Mouse (Mus musculus): ENCODE data around the gene Diexf. TPM values are rescaled to one million over a fixed set of nuclear protein-coding genes. Genes with fewer than 3 reads are reported as not detected.

Diexf gene
- polyA plus RNA-seq, 1 experiment from 2014 or later = 10.8 TPM

DNA sequence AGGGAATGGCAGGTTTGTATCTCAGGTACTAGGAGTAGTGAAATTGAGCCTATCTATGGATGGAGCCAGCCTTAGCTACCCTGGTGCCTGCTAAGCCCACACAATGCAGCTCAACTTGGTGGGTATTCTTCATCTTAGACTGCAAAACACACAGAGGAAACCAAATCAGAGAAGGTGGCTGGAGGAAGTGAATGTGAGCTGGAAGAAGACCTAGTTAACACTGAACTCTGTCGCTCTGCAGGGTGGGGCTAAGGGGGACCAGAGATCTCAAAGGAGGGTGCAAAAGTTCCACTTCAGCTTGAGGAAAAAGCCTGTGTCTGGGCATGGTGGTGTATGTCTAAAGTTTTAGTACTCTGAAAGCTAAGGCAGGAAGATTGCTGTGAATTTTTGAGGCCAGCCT lies 29.5 kb upstream of the Diexf start:
- Histone ChIP-seq H3K4me2 (ENCODE audit: low read depth) (no peak overlapping the region), H3K27me3 (ENCODE audit: control insufficient read depth, insufficient read depth, low read length) (no peaks in the 10 kb centered on the region; the same call in 1 of the 2 replicates), H3K36me3 (ENCODE audit: control insufficient read depth, insufficient read depth, low read length) (no peaks in the 10 kb centered on the region), H3K9me3 (ENCODE audit: control insufficient read depth, low read length) (no peaks in the 10 kb centered on the region), H3K4me1 (ENCODE audit: control insufficient read depth, insufficient read depth, low read length) (no peaks in the 10 kb centered on the region; the same call in 1 of the 2 replicates), H3K4me3 (ENCODE audit: low read depth, low read length) (no peak overlapping the region), H3K9ac (ENCODE audit: low read length) (no peak overlapping the region), H3K27ac (ENCODE audit: low read depth, low read length) (no peak overlapping the region)
- no peak for DNase-seq (ENCODE audit: low spot score)
- 30% methylated on average over 1 of the region's 1 CpGs for WGBS
- ATAC-seq (ENCODE audit: insufficient read depth, low FRiP score, low TSS enrichment) = no peak

DNA sequence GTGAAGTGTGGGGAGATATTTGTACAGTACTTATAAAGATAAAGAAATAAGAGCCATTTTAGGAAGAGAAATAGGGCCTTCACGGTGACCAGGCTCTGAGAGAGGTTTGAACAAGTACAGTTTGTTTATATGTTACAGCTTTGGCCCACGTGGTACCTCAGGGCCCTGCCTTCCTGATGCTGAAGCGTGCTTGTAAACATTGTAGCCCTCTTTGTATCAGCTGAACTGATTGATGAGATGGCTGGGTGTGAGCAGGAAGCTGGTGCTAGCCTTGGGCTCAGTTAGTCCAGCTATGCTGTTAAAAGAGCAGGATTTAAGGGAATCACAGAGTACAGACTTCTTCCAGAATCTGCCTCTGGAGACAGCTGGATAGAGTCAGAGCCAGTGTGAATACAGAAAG lies 29.1 kb upstream of the Diexf start:
- ATAC-seq (ENCODE audit: insufficient read depth, low FRiP score, low TSS enrichment) (no peak), DNase-seq (ENCODE audit: low spot score) (no peak)
- Histone ChIP-seq H3K27ac (ENCODE audit: low read depth, low read length) (no peak overlapping the region), H3K9me3 (ENCODE audit: control insufficient read depth, low read length) (no peaks in the 10 kb centered on the region), H3K27me3 (ENCODE audit: control insufficient read depth, insufficient read depth, low read length) (peaks cover 4% of the 10 kb centered on the region), H3K4me2 (ENCODE audit: low read depth) (no peak overlapping the region), H3K36me3 (ENCODE audit: control insufficient read depth, insufficient read depth, low read length) (no peaks in the 10 kb centered on the region), H3K4me1 (ENCODE audit: control insufficient read depth, insufficient read depth, low read length) (no peaks in the 10 kb centered on the region; the same call in 1 of the 2 replicates), H3K9ac (ENCODE audit: low read length) (no peak overlapping the region), H3K4me3 (ENCODE audit: low read depth, low read length) (no peak overlapping the region)
- WGBS = 54% methylated on average over 3 of the region's 3 CpGs

DNA sequence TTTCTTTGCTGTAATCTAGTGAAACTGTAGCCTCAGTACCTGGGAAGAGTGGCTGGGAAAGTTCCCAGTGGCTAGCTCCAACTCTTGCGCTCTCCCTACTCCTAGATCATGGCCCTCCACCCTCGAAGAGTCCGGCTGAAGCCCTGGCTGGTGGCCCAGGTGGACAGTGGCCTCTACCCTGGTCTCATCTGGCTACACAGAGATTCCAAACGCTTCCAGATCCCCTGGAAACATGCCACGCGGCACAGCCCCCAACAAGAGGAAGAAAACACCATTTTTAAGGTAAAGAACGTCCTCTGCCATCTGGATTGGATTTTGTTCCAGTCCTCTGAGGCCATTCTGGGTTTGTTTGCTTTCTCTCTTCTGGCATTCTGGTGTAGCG lies 27.0 kb upstream of the Diexf start:
- no peak for DNase-seq (ENCODE audit: low spot score)
- 82% methylated on average over 8 of the region's 8 CpGs for WGBS

DNA sequence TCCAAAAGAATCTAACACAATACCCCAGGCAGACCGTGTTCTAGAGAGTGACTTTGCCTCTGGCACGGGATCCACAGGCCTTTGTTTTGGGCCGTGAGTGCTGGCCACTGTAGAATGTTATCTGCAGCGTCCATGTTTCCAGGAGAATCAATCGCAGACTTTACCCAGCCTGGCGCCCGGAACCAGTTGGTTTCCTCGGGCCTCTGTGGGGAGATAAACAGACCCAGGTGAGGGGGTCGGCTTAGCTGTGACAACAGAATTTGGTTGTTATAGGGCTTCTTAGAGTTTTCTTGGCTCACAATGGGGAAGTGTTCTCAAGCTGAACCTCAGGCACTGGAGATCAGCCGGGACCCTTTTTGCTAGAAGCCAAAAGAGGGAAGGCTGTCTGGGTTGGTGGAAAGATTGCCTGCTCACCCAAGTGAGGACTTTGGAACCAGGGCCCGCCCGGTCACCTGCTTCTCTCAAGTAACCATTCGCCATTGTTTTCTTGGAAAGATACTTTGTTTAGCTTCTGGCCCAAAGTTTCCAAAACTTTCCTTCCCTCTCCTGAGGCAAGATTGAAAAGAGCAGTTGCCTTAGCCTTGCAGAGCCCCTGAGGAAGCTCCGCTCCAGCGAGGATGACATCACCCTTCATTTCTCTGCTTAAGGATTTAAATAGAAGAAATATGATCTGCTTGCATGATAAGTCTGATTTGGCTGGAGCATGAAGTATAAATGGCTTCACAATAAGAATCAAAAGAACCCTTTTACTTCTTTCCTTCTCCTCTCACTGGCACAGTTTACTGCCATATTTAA lies 26.4 kb upstream of the Diexf start:
- WGBS = 82% methylated on average over 15 of the region's 15 CpGs
- peaks cover 26% of the 10 kb centered on the region for H3K27me3 ChIP-seq (ENCODE audit: control insufficient read depth, insufficient read depth, low read length)
- H3K27ac ChIP-seq (ENCODE audit: low read depth, low read length) = no peak overlapping the region
- no peaks in the 10 kb centered on the region for H3K36me3 ChIP-seq (ENCODE audit: control insufficient read depth, insufficient read depth, low read length)
- no peaks in the 10 kb centered on the region for H3K9me3 ChIP-seq (ENCODE audit: control insufficient read depth, low read length)
- no peak overlapping the region for H3K4me2 ChIP-seq (ENCODE audit: low read depth)
- peaks cover 4% of the 10 kb centered on the region; the same call in 1 of the 2 replicates for H3K4me1 ChIP-seq (ENCODE audit: control insufficient read depth, insufficient read depth, low read length)
- no peak overlapping the region for H3K9ac ChIP-seq (ENCODE audit: low read length)
- ATAC-seq (ENCODE audit: insufficient read depth, low FRiP score, low TSS enrichment) (no peak), DNase-seq (ENCODE audit: low spot score) (no peak)
- H3K4me3 ChIP-seq (ENCODE audit: low read depth, low read length) = no peak overlapping the region

More for the DNA sequence above, 27.0 kb upstream of the Diexf start:
- H3K27ac ChIP-seq (ENCODE audit: low read depth, low read length) = no peak overlapping the region
- H3K4me2 ChIP-seq (ENCODE audit: low read depth) = no peak overlapping the region
- H3K36me3 ChIP-seq (ENCODE audit: control insufficient read depth, insufficient read depth, low read length) = no peaks in the 10 kb centered on the region
- H3K4me1 ChIP-seq (ENCODE audit: control insufficient read depth, insufficient read depth, low read length) = peaks cover 4% of the 10 kb centered on the region; the same call in 1 of the 2 replicates
- H3K9me3 ChIP-seq (ENCODE audit: control insufficient read depth, low read length) = no peaks in the 10 kb centered on the region
- peaks cover 23% of the 10 kb centered on the region for H3K27me3 ChIP-seq (ENCODE audit: control insufficient read depth, insufficient read depth, low read length)
- H3K9ac ChIP-seq (ENCODE audit: low read length) = no peak overlapping the region
- no peak for ATAC-seq (ENCODE audit: insufficient read depth, low FRiP score, low TSS enrichment)
- no peak overlapping the region for H3K4me3 ChIP-seq (ENCODE audit: low read depth, low read length)

DNA sequence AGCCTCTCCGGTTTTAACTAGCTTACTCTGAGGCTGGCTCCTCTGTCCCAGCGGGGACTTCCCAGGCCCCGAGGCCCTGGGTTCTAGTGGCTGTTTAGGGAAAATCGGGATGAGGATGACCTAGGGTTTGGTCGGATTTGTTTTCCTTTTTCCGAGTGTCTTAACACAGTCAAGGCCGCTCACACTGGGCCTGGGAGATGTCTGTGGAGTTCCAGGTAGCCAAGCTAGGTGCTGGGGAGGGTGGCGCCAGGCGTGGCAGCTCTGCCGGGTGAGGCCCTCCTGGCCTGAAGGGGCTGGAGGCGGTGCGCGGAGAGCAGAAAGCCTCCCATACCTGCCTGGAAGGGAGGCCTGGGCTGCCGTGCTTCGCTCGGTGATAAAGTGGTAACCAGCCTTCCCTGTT lies 23.5 kb upstream of the Diexf start:
- H3K4me1 ChIP-seq (ENCODE audit: control insufficient read depth, insufficient read depth, low read length) = 0 out of 2 replicates have a peak, but pooled peaks cover 4% of the 10 kb centered on the region
- H3K36me3 ChIP-seq (ENCODE audit: control insufficient read depth, insufficient read depth, low read length) = no peaks in the 10 kb centered on the region
- H3K27ac ChIP-seq (ENCODE audit: low read depth, low read length) = no peak overlapping the region
- no peaks in the 10 kb centered on the region for H3K9me3 ChIP-seq (ENCODE audit: control insufficient read depth, low read length)
- ATAC-seq (ENCODE audit: insufficient read depth, low FRiP score, low TSS enrichment) (no peak), DNase-seq (ENCODE audit: low spot score) (no peak)
- H3K27me3 ChIP-seq (ENCODE audit: control insufficient read depth, insufficient read depth, low read length) = peaks cover 26% of the 10 kb centered on the region
- H3K4me3 ChIP-seq (ENCODE audit: low read depth, low read length) = peak overlapping the region; percentile 23; the same call in 1 of the 2 replicates
- no peak overlapping the region for H3K9ac ChIP-seq (ENCODE audit: low read length)
- whole genome bisulfite sequencing = 25% methylated on average over 16 of the region's 16 CpGs
- H3K4me2 ChIP-seq (ENCODE audit: low read depth) = no peak overlapping the region

DNA sequence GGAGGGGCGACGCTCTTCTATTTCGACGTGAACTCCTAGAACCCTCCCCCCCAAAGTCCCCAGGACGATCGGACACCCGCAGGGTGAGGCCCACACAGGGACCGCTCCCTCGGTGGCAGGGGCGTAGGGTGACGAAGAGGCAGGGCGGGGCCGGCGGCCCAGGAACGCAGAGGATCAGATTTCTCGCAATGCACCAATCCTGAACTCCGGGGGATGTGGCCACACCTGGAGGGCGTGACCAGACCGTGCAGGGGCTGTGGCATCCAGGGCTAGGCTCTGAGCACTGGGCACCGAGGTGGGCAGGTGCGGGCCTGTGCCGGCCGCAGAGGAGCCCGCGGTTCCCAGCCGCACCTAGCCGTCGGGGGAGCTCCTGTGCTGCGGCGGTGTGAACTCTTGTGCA lies 22.8 kb upstream of the Diexf start, which contains the start of gene Irf6:
Irf6 (plus strand) TSS at position 240 of the 400 bp plus-strand sequence.
- Histone ChIP-seq H3K4me2 (ENCODE audit: low read depth) (peak within 1 kb of the TSS; percentile 39), H3K36me3 (ENCODE audit: control insufficient read depth, insufficient read depth, low read length) (no peaks in the 10 kb centered on the region), H3K4me3 (ENCODE audit: low read depth, low read length) (peak within 1 kb of the TSS; percentile 23), H3K27ac (ENCODE audit: low read depth, low read length) (no peak within 1 kb of the TSS), H3K9me3 (ENCODE audit: control insufficient read depth, low read length) (no peaks in the 10 kb centered on the region), H3K27me3 (ENCODE audit: control insufficient read depth, insufficient read depth, low read length) (peaks cover 26% of the 10 kb centered on the region), H3K9ac (ENCODE audit: low read length) (0 out of 2 replicates have a peak within 1 kb of the TSS, but pooled peaks have one; percentile 14), H3K4me1 (ENCODE audit: control insufficient read depth, insufficient read depth, low read length) (0 out of 2 replicates have a peak, but pooled peaks cover 4% of the 10 kb centered on the region)
- WGBS = under 1% methylated on average over 30 of the region's 30 CpGs
- DNase-seq (ENCODE audit: low spot score) (peak; percentile 44), ATAC-seq (ENCODE audit: insufficient read depth, low FRiP score, low TSS enrichment) (peak; percentile 67)

DNA sequence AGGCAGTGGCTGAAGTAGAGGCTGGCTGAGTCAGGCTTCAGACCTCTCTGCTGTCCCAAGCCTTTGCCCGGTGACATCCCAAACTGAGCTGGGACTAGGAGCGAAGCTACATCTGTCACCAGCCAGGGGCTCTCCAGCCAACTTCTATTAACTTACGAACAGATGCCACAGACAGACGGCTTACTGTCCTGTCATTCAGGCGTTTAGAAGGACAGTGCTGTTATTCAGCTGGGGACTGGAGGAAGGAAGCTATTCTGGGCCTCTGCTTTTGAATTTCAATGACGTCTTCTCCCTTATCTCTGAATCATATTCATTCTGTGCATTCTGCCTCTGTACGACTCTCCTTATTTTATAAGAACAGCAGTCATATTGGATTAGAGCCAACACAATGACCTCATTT lies 21.1 kb upstream of the Diexf start:
- DNase-seq (ENCODE audit: low spot score) = no peak
- Histone ChIP-seq H3K27me3 (ENCODE audit: control insufficient read depth, insufficient read depth, low read length) (peaks cover 26% of the 10 kb centered on the region), H3K4me1 (ENCODE audit: control insufficient read depth, insufficient read depth, low read length) (0 out of 2 replicates have a peak, but pooled peaks cover 4% of the 10 kb centered on the region), H3K27ac (ENCODE audit: low read depth, low read length) (no peak overlapping the region), H3K9ac (ENCODE audit: low read length) (no peak overlapping the region), H3K4me2 (ENCODE audit: low read depth) (no peak overlapping the region), H3K4me3 (ENCODE audit: low read depth, low read length) (no peak overlapping the region), H3K9me3 (ENCODE audit: control insufficient read depth, low read length) (no peaks in the 10 kb centered on the region), H3K36me3 (ENCODE audit: control insufficient read depth, insufficient read depth, low read length) (no peaks in the 10 kb centered on the region)
- ATAC-seq (ENCODE audit: insufficient read depth, low FRiP score, low TSS enrichment) = no peak
- 42% methylated on average over 7 of the region's 7 CpGs for WGBS

DNA sequence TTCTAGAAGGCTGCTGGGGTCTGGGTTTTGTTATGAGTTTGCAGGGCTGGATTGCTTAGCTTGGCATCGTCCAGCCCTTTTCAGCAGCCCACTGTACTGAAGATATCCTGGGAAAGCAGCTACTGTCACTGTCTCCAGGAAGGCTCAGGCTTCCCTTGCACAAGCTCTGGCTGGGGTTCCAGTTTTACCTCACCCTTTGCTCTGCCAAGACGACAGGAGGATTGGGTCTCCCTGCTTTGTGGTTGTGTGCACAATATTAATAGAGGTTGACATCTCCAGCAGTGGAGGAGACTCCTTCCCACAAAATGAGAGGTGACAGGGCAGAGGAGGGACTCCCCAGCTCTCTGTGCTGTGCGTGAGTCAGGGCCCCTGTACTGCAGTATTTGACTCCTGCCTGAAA lies 19.2 kb upstream of the Diexf start:
- Histone ChIP-seq H3K9ac (ENCODE audit: low read length) (no peak overlapping the region), H3K9me3 (ENCODE audit: control insufficient read depth, low read length) (no peaks in the 10 kb centered on the region), H3K27me3 (ENCODE audit: control insufficient read depth, insufficient read depth, low read length) (peaks cover 23% of the 10 kb centered on the region), H3K27ac (ENCODE audit: low read depth, low read length) (no peak overlapping the region), H3K4me3 (ENCODE audit: low read depth, low read length) (no peak overlapping the region), H3K4me1 (ENCODE audit: control insufficient read depth, insufficient read depth, low read length) (0 out of 2 replicates have a peak, but pooled peaks cover 4% of the 10 kb centered on the region), H3K4me2 (ENCODE audit: low read depth) (no peak overlapping the region), H3K36me3 (ENCODE audit: control insufficient read depth, insufficient read depth, low read length) (no peaks in the 10 kb centered on the region)
- 74% methylated on average over 3 of the region's 3 CpGs for WGBS
- DNase-seq (ENCODE audit: low spot score) = no peak
- ATAC-seq (ENCODE audit: insufficient read depth, low FRiP score, low TSS enrichment) = no peak

DNA sequence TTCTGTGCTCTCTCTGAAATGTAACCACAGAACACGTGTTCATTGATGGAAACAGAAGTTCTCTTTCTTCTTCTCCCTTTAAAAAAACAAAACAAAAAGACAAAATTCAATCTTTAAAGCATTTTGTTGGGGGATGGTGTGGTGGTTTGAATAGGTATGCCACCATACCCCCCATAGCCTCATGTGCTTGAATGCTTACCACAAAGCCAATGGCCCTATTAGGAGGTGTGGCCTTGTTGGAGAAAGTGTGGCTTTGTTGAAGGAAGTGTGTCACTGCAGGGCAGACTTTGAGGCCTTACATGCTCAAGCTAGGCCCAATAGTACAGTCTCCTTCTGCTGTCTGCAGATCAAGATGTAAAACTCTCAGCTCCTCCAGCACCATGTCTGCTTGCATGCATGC lies 16.3 kb upstream of the Diexf start:
- 86% methylated on average over 1 of the region's 1 CpGs for WGBS
- no peaks in the 10 kb centered on the region for H3K36me3 ChIP-seq (ENCODE audit: control insufficient read depth, insufficient read depth, low read length)
- H3K9ac ChIP-seq (ENCODE audit: low read length) = no peak overlapping the region
- H3K27ac ChIP-seq (ENCODE audit: low read depth, low read length) = no peak overlapping the region
- H3K4me1 ChIP-seq (ENCODE audit: control insufficient read depth, insufficient read depth, low read length) = no peaks in the 10 kb centered on the region
- H3K27me3 ChIP-seq (ENCODE audit: control insufficient read depth, insufficient read depth, low read length) = no peaks in the 10 kb centered on the region
- ATAC-seq (ENCODE audit: insufficient read depth, low FRiP score, low TSS enrichment) (no peak), DNase-seq (ENCODE audit: low spot score) (no peak)
- no peak overlapping the region for H3K4me3 ChIP-seq (ENCODE audit: low read depth, low read length)
- H3K4me2 ChIP-seq (ENCODE audit: low read depth) = no peak overlapping the region
- no peaks in the 10 kb centered on the region for H3K9me3 ChIP-seq (ENCODE audit: control insufficient read depth, low read length)
